Mouse (Mus musculus) ES-E14 (cell line): ENCODE data around the gene 4930579F01Rik. TPM values are rescaled to one million over a fixed set of nuclear protein-coding genes. Genes with fewer than 3 reads are reported as not detected.

Source experiments
- DNase-seq: peaks from one replicate; pipeline ENCODE4 v3.0.0-alpha.2; 2013; ENCODE audit warnings: low read depth, low spot score
- H3K27ac ChIP-seq: 2 replicates; pipeline ENCODE4 v1.5.1; 2012; ENCODE audit warnings: low read depth, mild to moderate bottlenecking, low read length, moderate library complexity, mixed read lengths; ENCODE audit not compliant: poor library complexity, insufficient read depth, severe bottlenecking
- H3K36me3 ChIP-seq: 2 replicates; pipeline ENCODE4 v1.6.1; 2012; ENCODE audit warnings: mild to moderate bottlenecking, low read length, moderate library complexity, mixed read lengths; ENCODE audit not compliant: control insufficient read depth, poor library complexity, insufficient read depth, severe bottlenecking
- H3K4me1 ChIP-seq, 2 experiments: fragments of 150-350 bp in 1 of 2; sonication (generic) in 1 of 2; 2 replicates each; pipeline ENCODE4 v1.6.1; 2012; ENCODE audit warnings: low read length in 2 of 2, mild to moderate bottlenecking in 1 of 2, mixed read lengths in 1 of 2; ENCODE audit not compliant: control insufficient read depth in 2 of 2, insufficient read depth in 2 of 2, poor library complexity in 1 of 2
- H3K4me3 ChIP-seq, 2 experiments: fragments of 150-350 bp in 1 of 2; sonication (generic) in 1 of 2; 2 replicates each; pipeline ENCODE4 v1.5.1; 2012; ENCODE audit warnings: low read length in 2 of 2, low read depth in 1 of 2, mild to moderate bottlenecking in 1 of 2, mixed read lengths in 1 of 2; ENCODE audit not compliant: insufficient read depth in 1 of 2, poor library complexity in 1 of 2, severe bottlenecking in 1 of 2
- H3K9ac ChIP-seq: 2 replicates; pipeline ENCODE4 v1.6.1; 2012; ENCODE audit warnings: low read depth, mild to moderate bottlenecking, low read length, mixed read lengths; ENCODE audit not compliant: poor library complexity, insufficient read depth, severe bottlenecking
- H3K9me3 ChIP-seq: fragments of 150-350 bp; sonication (generic); 2 replicates; pipeline ENCODE4 v1.6.1; 2012; ENCODE audit warnings: low read depth, mild to moderate bottlenecking, low read length; ENCODE audit not compliant: control insufficient read depth, insufficient read depth
- CHD2 ChIP-seq: IDR thresholded peaks from 2 replicates; pipeline ENCODE4 v1.6.1; 2014; ENCODE audit warnings: mild to moderate bottlenecking, low read depth, low read length, inconsistent platforms
- HCFC1 ChIP-seq: IDR thresholded peaks from 2 replicates; pipeline ENCODE4 v1.6.1; 2012; ENCODE audit warnings: low read length, inconsistent platforms, borderline replicate concordance; ENCODE audit not compliant: insufficient read depth
- MAFK ChIP-seq: IDR thresholded peaks from 2 replicates; pipeline ENCODE4 v1.6.1; 2014; ENCODE audit warnings: mild to moderate bottlenecking, low read depth, low read length, inconsistent platforms; ENCODE audit not compliant: insufficient read depth
- ZC3H11A ChIP-seq: IDR thresholded peaks from 2 replicates; pipeline ENCODE4 v1.6.1; 2012; ENCODE audit warnings: low read depth, mild to moderate bottlenecking, inconsistent platforms, low read length, borderline replicate concordance
- ZNF384 ChIP-seq: IDR thresholded peaks from 2 replicates; pipeline ENCODE4 v1.6.1; 2012; ENCODE audit warnings: low read depth, low read length, inconsistent platforms
- in situ Hi-C, 2 experiments: fragments of 600-800 bp; cut with MboI; formaldehyde crosslinking; loops; one replicate each; pipeline ENCODE4 v1.15.1; 2025; ENCODE audit warnings: low sequenced_read_pairs in 2 of 2, inconsistent platforms in 1 of 2; ENCODE audit not compliant: unreplicated experiment in 2 of 2
- total RNA-seq: library from RNA; depleted of rRNA; stranded (reverse); fragments of 300-350 nt; gene quantifications from 2 replicates; pipeline ENCODE4 v1.2.3, GENCODE M21; 2012

Gene 4930579F01Rik
- total RNA-seq, 1 experiment, result not detected

DNA sequence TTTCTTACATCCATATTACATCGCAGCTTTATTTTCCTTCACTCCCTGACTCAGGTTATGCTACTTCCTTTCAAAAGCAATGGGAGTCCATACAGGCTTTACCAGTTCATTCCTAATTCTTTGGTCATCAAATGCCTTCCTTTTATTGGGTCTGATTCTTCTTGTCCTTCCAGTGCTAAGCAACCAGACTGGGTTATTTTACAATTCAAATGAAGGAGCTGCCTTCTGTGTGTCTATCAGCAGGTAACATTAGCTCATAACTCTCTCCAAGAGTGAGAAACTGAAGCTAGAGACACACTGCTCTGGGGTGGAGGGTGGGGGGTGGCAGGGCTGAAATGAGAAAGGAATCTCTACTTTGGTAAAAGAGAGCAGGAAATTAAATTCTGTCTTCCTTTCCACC, 62.9 kb downstream of the 4930579F01Rik start:
- Histone ChIP-seq H3K27ac (no peak overlapping the region), H3K9ac (no peak overlapping the region), H3K36me3 (no peaks in the 10 kb centered on the region), H3K4me1 (peaks cover 0 to 3% of the 10 kb centered on the region in 2 experiments; a peak in 1 of 4 replicates), H3K9me3 (no peaks in the 10 kb centered on the region), H3K4me3 (no peak overlapping the region)
- no peak for TF ChIP-seq HCFC1
- no peak for TF ChIP-seq MAFK
- TF ChIP-seq ZC3H11A, result no peak
- TF ChIP-seq CHD2, result no peak
- TF ChIP-seq ZNF384, result no peak
- in situ Hi-C loops, result loop anchor here in 1 of 2 experiments (25.0 kb wide), 1 partner anchor 343 kb away; no protein-coding TSS in a partner anchor
- DNase-seq, result no peak

DNA sequence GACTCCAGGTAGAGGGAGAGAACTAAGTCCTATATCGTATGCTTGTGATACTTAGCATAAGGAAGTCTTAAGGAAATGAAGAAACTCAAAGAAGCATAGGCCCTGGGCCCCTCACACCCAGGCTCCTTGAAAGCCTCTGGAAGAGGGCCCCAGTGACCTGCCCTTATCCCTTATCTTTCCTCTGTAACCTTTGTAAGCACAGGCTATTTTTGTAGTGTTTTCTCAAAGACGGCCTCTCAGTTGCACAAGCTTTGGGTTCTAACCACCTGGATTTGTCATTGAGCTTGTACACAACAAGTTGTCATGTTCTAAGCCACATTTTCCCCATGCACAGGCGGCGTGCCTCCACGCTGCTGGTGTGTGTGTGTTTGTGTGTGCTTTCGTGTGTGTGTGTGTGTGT, 64.5 kb downstream of the 4930579F01Rik start:
- DNase-seq, result no peak
- H3K4me1 ChIP-seq, result peaks cover 0 to 3% of the 10 kb centered on the region in 2 experiments; a peak in 1 of 4 replicates
- TF ChIP-seq ZC3H11A (no peak), ZNF384 (no peak), MAFK (no peak), HCFC1 (no peak), CHD2 (no peak)
- H3K9ac ChIP-seq, result no peak overlapping the region
- H3K4me3 ChIP-seq, result no peak overlapping the region
- in situ Hi-C loops, result loop anchor here in 1 of 2 experiments (25.0 kb wide), 1 partner anchor 342 kb away; no protein-coding TSS in a partner anchor
- H3K27ac ChIP-seq, result no peak overlapping the region
- H3K9me3 ChIP-seq, result no peaks in the 10 kb centered on the region
- no peaks in the 10 kb centered on the region for H3K36me3 ChIP-seq

DNA sequence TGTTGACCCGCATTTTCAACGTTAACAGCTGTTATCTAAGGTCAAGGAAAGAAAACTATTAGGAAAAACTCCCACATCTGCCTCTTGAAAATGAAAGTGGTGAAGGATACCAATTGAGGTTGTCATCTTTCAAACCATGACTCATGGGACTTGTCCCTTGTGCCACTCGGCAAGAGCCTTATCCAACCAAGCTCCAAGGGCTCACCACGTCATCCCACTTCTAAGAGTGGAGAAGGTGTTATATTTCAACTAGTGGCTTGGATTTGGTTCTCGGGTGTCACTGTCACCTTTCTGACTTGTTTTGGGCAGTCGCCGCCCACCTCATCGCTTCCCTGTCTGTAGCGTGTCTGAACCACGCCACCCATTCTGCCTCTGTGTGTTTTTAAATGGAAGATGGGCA, 69.8 kb downstream of the 4930579F01Rik start:
- TF ChIP-seq HCFC1 (no peak), ZC3H11A (no peak), ZNF384 (no peak), CHD2 (no peak), MAFK (no peak)
- in situ Hi-C loops, result no loop called here

DNA sequence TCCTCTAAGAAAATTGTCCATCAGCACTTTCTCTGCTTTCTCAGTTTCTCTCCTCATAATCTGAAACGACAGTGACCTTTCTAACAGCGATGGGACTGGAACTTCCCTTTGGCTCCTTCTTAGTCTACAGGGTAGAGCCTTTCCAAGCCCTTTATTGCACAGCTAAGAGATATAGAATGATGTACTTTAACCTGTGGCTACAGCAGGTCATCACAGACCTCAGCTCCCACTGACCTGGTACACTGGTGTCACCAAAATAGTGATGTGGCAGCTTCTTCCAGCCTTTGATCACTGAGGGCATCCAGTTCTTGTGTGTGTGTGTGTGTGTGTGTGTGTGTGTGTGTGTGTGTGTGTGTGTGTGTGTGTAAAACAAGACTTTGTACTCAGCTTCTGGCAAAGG, 72.2 kb downstream of the 4930579F01Rik start:
- no peak for DNase-seq

More for the DNA sequence above, 69.8 kb downstream of the 4930579F01Rik start:
- Histone ChIP-seq H3K4me3 (no peak overlapping the region), H3K9me3 (no peaks in the 10 kb centered on the region), H3K27ac (no peak overlapping the region), H3K36me3 (no peaks in the 10 kb centered on the region), H3K4me1 (no peaks in the 10 kb centered on the region), H3K9ac (no peak overlapping the region)
- no peak for DNase-seq

DNA sequence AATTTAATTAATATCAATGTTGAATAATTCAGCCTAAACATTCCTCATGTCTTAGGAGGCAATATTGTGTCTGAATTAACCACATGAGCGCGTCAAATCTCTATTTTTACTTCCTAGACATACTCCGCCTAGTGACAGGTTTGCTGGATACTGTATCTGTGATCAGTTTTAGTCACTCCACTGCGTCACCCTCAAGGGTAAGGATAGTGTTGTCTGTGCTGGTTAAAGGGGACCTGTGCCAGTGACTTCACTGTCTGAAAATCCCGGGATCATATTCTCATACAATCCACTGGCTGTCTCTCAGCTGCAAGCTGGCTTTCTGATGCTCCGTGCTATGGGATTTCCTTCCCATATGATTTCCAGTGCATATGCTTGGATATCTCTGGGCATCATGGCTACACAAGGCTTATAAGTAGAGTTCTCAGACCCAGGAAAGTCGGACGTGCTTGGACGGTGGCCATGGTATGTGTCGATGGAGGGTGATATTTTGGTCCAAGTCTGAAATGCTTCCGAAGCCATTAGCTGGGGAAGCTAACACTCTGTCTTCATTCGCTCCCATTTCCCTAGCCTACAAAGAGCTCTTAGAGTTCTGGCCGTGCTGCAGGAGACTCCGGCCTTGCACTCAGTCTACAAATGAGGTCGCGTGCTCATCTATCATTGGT, 74.0 kb downstream of the 4930579F01Rik start:
- Histone ChIP-seq H3K9me3 (no peaks in the 10 kb centered on the region), H3K36me3 (no peaks in the 10 kb centered on the region), H3K4me3 (no peak overlapping the region), H3K4me1 (no peaks in the 10 kb centered on the region), H3K9ac (no peak overlapping the region), H3K27ac (no peak overlapping the region)
- in situ Hi-C loops, result no loop called here
- TF ChIP-seq HCFC1, result no peak
- no peak for TF ChIP-seq ZC3H11A
- TF ChIP-seq MAFK, result no peak
- no peak for TF ChIP-seq CHD2
- TF ChIP-seq ZNF384, result no peak
- no peak for DNase-seq

More for the DNA sequence above, 72.2 kb downstream of the 4930579F01Rik start:
- in situ Hi-C loops, result no loop called here
- no peak overlapping the region for H3K4me3 ChIP-seq
- no peak overlapping the region for H3K9ac ChIP-seq
- H3K27ac ChIP-seq, result no peak overlapping the region
- H3K4me1 ChIP-seq, result no peaks in the 10 kb centered on the region
- H3K36me3 ChIP-seq, result no peaks in the 10 kb centered on the region
- H3K9me3 ChIP-seq, result no peaks in the 10 kb centered on the region
- TF ChIP-seq ZNF384, result no peak
- TF ChIP-seq MAFK, result no peak
- TF ChIP-seq ZC3H11A, result no peak
- TF ChIP-seq CHD2, result no peak
- no peak for TF ChIP-seq HCFC1
